Mouse (Mus musculus): ENCODE data around the gene Tcf7l2. TPM values are rescaled to one million over a fixed set of nuclear protein-coding genes. Genes with fewer than 3 reads are reported as not detected.

Gene Tcf7l2
- polyA plus RNA-seq, 1 experiment: 6.2 TPM

DNA sequence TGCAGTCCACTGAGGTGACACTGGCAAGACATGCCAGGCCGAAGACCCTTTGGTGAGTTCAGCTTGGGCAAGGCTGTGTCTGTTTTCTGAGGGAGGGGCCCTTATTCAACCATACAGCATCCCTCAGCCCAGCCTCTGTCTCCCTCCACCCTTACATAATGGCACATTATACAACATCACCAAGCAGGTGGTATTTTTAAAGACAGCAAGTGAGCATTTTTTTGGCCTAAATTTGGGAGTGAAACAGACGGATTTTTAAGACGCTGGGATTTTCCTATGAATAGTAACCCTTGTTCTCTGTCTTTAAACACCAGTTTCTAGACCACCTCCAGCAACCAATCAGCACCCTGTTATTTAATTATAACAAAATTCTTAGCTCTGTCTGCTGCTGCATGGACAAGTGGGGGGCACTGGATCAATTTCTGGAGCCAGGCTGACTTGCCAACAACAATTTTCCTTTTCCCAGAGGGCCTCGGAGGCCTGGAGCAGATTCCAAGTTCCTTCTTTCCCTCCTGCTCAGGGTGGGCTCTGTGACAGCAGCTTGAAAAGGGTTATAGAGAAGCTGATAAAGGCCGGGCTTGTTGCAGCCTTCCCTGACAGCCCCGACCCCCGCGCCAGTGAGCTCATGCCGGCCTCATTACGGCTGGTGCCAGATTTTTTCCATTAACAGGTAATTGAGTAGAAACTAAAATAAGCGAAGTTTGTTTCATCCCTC, 199.1 kb downstream of the Tcf7l2 start:
- no peak overlapping the region for H3K27ac ChIP-seq (ENCODE audit: control insufficient read depth, insufficient read depth, low read depth, low read length)
- no peaks in the 10 kb centered on the region for H3K36me3 ChIP-seq (ENCODE audit: control insufficient read depth, insufficient read depth, low read length)
- TF ChIP-seq CTCF (IDR thresholded peaks at IDR 0.05; ENCODE audit: control insufficient read depth, insufficient read depth, insufficient replicate concordance, low read depth, low read length) (no peak), POLR2A (IDR thresholded peaks at IDR 0.05; ENCODE audit: control insufficient read depth, low read depth, low read length) (no peak)
- H3K4me1 ChIP-seq (ENCODE audit: control insufficient read depth, insufficient read depth, low read length): peaks cover 7% of the 10 kb centered on the region
- H3K4me3 ChIP-seq (ENCODE audit: control insufficient read depth, low read depth, low read length): no peak overlapping the region
- no peaks in the 10 kb centered on the region for H3K27me3 ChIP-seq (ENCODE audit: control insufficient read depth, insufficient read depth, low read length)

DNA sequence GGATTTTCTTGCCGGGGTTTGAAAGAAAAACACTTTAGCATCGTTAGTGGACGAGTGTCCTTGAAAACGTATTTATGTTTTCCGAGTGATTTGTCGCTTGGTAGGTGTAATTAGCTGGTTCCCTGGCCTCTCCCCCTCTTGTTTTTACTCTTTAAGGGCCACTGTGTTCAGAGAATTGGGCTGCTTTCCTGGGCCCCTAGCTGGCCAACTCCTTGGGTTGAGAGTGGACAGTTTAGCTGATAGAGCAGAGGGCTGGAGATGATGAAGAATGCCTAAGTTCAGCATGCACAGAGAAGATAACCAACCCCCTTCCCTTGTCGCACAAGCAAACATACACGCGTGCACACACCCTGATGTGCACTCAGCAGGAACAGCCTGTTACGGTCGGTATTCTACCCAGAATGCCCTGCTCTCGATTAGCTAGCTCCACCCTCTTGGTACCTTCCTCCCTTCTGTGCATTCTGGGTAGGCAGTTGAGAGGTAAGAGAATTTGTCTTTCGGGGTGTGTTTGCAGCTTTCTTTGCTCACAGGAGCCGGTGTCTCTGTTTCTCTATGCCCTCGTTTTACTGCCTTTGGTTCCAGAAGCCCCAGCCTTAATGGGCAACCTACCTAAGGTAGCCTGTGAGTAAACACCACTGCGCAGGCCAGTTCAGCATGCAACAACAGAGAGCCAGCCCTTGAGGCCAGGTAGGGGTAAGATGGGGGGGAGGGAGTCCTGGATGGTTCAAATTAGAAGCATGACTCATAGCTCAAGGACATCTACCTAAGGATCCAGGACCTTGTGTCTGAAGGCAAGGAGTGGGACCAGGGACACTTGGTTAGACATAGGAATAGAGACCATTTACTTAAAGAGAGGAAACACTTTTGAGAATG, 199.9 kb downstream of the Tcf7l2 start:
- Histone ChIP-seq H3K4me3 (ENCODE audit: control insufficient read depth, low read depth, low read length) (peak overlapping the region; percentile 37), H3K27ac (ENCODE audit: control insufficient read depth, insufficient read depth, low read depth, low read length) (no peak overlapping the region; the same call in 1 of the 2 replicates), H3K27me3 (ENCODE audit: control insufficient read depth, insufficient read depth, low read length) (no peaks in the 10 kb centered on the region), H3K4me1 (ENCODE audit: control insufficient read depth, insufficient read depth, low read length) (peaks cover 7% of the 10 kb centered on the region), H3K36me3 (ENCODE audit: control insufficient read depth, insufficient read depth, low read length) (no peaks in the 10 kb centered on the region)
- TF ChIP-seq CTCF (IDR thresholded peaks at IDR 0.05; ENCODE audit: control insufficient read depth, insufficient read depth, insufficient replicate concordance, low read depth, low read length): no peak
- TF ChIP-seq POLR2A (IDR thresholded peaks at IDR 0.05; ENCODE audit: control insufficient read depth, low read depth, low read length): no peak; the same call in 1 of the 2 replicates

DNA sequence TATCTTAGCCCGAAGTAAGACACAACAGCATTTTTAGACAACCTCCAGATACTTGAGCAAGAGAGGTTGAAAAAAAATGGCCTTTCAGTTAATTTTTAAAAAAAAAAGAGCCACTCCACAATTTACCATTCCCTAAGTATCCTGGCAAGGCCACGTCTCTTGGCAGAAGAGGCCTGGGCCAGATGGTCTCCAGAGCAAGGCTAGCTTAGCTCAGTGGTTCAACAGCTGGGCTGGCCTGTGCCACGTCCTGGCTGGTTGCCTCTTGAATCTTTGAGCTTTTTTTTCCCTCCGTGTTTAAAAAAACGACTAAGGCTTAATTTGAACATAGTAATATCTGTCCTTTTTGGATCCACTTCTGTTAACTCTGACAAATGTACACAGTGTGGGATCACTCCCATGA, 209.8 kb downstream of the Tcf7l2 start:
- TF ChIP-seq CTCF (IDR thresholded peaks at IDR 0.05; ENCODE audit: control insufficient read depth, insufficient read depth, insufficient replicate concordance, low read depth, low read length) (no peak), POLR2A (IDR thresholded peaks at IDR 0.05; ENCODE audit: control insufficient read depth, low read depth, low read length) (no peak)
- Histone ChIP-seq H3K4me1 (ENCODE audit: control insufficient read depth, insufficient read depth, low read length) (no peaks in the 10 kb centered on the region), H3K27ac (ENCODE audit: control insufficient read depth, insufficient read depth, low read depth, low read length) (no peak overlapping the region), H3K36me3 (ENCODE audit: control insufficient read depth, insufficient read depth, low read length) (no peaks in the 10 kb centered on the region), H3K4me3 (ENCODE audit: control insufficient read depth, low read depth, low read length) (no peak overlapping the region), H3K27me3 (ENCODE audit: control insufficient read depth, insufficient read depth, low read length) (no peaks in the 10 kb centered on the region)

DNA sequence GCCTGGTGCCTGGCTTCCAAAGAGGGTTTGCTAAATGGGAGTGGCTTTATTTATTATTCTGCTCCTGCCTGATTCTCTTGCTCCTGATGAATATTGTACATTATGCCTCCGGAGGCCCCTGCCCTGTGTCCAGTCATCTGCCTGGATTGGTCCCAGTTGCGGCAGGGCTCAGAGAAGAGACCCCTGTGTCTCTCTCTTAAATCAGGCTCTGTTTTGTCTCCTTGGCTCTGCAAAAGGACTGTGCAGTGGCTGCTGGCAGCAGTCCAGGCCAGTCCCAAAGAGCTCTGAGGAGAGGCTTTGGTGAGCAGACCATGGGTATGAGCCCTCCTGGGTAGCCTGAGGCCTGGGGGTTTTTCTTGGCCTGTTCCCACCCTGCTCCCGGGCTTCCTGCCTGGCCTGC, 211.6 kb downstream of the Tcf7l2 start:
- Histone ChIP-seq H3K27ac (ENCODE audit: control insufficient read depth, insufficient read depth, low read depth, low read length) (no peak overlapping the region), H3K27me3 (ENCODE audit: control insufficient read depth, insufficient read depth, low read length) (no peaks in the 10 kb centered on the region), H3K4me3 (ENCODE audit: control insufficient read depth, low read depth, low read length) (no peak overlapping the region), H3K36me3 (ENCODE audit: control insufficient read depth, insufficient read depth, low read length) (no peaks in the 10 kb centered on the region), H3K4me1 (ENCODE audit: control insufficient read depth, insufficient read depth, low read length) (no peaks in the 10 kb centered on the region)
- no peak for TF ChIP-seq CTCF (IDR thresholded peaks at IDR 0.05; ENCODE audit: control insufficient read depth, insufficient read depth, insufficient replicate concordance, low read depth, low read length)
- TF ChIP-seq POLR2A (IDR thresholded peaks at IDR 0.05; ENCODE audit: control insufficient read depth, low read depth, low read length): no peak

DNA sequence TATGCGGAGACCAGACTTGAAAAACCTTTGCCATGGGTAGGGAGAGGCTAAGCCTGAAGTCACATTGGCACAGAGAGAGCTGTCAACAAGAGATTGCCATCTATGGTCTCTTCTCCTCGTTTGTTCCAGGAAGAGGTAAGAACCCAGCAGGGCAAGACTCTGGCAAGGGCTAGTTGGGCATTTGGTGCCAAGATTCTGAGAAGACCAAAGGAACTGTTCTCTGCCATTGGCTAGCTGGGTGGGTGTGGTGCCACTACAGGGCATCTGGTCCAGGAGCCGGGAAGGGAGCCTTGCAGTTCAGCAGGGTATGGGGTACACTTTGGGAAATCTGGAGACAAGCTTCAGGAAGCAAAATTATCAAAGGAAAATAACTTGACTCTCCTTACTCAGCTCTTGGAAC, 213.5 kb downstream of the Tcf7l2 start:
- no peaks in the 10 kb centered on the region for H3K4me1 ChIP-seq (ENCODE audit: control insufficient read depth, insufficient read depth, low read length)
- H3K27me3 ChIP-seq (ENCODE audit: control insufficient read depth, insufficient read depth, low read length): no peaks in the 10 kb centered on the region
- TF ChIP-seq CTCF (IDR thresholded peaks at IDR 0.05; ENCODE audit: control insufficient read depth, insufficient read depth, insufficient replicate concordance, low read depth, low read length): no peak
- TF ChIP-seq POLR2A (IDR thresholded peaks at IDR 0.05; ENCODE audit: control insufficient read depth, low read depth, low read length): no peak
- H3K36me3 ChIP-seq (ENCODE audit: control insufficient read depth, insufficient read depth, low read length): no peaks in the 10 kb centered on the region
- H3K4me3 ChIP-seq (ENCODE audit: control insufficient read depth, low read depth, low read length): no peak overlapping the region
- H3K27ac ChIP-seq (ENCODE audit: control insufficient read depth, insufficient read depth, low read depth, low read length): no peak overlapping the region

DNA sequence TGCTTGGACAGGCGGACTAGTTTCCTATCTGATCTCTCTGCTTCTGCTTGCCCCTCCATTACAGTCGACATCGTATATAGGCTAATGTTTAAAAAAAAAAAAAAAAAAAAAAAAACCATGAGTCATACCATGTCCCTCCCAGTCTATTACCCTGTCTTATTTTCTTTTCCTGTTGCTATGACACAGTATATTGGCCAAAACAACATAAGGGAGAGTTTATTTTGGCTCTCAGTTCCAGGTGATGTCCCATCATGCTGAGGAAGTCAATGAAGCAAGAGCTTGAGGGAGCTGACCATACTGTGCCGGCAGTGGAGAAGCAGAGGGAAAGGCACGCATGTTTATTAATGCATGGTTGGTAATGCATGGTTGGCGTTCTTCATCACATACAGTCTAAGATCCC, 215.1 kb downstream of the Tcf7l2 start:
- no peak overlapping the region for H3K27ac ChIP-seq (ENCODE audit: control insufficient read depth, insufficient read depth, low read depth, low read length)
- H3K27me3 ChIP-seq (ENCODE audit: control insufficient read depth, insufficient read depth, low read length): no peaks in the 10 kb centered on the region
- H3K36me3 ChIP-seq (ENCODE audit: control insufficient read depth, insufficient read depth, low read length): no peaks in the 10 kb centered on the region
- H3K4me3 ChIP-seq (ENCODE audit: control insufficient read depth, low read depth, low read length): no peak overlapping the region
- TF ChIP-seq CTCF (IDR thresholded peaks at IDR 0.05; ENCODE audit: control insufficient read depth, insufficient read depth, insufficient replicate concordance, low read depth, low read length) (no peak), POLR2A (IDR thresholded peaks at IDR 0.05; ENCODE audit: control insufficient read depth, low read depth, low read length) (no peak)
- no peaks in the 10 kb centered on the region for H3K4me1 ChIP-seq (ENCODE audit: control insufficient read depth, insufficient read depth, low read length)

DNA sequence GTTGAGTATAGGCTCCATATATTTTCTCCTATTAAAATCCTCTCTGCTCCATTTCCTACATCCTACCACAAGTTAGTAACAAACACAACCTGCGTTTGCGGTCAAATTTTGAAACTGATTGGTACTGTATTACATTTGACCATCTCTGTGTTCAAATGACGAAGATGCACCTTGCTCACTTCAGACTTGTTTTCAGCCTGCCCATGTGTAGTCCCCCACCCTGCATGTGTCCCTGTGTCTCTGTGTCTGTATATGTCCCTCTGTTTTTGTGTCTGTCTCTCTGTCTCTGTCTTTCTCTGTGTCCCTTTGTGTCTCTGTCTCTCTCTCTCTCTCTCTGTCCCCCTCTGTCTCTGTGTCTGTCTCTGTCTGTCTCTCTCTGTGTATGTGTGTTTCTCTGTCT, 222.8 kb downstream of the Tcf7l2 start:
- no peak for TF ChIP-seq POLR2A (IDR thresholded peaks at IDR 0.05; ENCODE audit: control insufficient read depth, low read depth, low read length)
- TF ChIP-seq CTCF (IDR thresholded peaks at IDR 0.05; ENCODE audit: control insufficient read depth, insufficient read depth, insufficient replicate concordance, low read depth, low read length): no peak
- Histone ChIP-seq H3K36me3 (ENCODE audit: control insufficient read depth, insufficient read depth, low read length) (no peaks in the 10 kb centered on the region), H3K4me3 (ENCODE audit: control insufficient read depth, low read depth, low read length) (no peak overlapping the region), H3K27me3 (ENCODE audit: control insufficient read depth, insufficient read depth, low read length) (no peaks in the 10 kb centered on the region), H3K4me1 (ENCODE audit: control insufficient read depth, insufficient read depth, low read length) (no peaks in the 10 kb centered on the region), H3K27ac (ENCODE audit: control insufficient read depth, insufficient read depth, low read depth, low read length) (no peak overlapping the region)

Measured in testis, adult 2 months (tissue).